Comparison of ENCODE assay signal across 13 mouse cellular contexts in the genomic region with DNA sequence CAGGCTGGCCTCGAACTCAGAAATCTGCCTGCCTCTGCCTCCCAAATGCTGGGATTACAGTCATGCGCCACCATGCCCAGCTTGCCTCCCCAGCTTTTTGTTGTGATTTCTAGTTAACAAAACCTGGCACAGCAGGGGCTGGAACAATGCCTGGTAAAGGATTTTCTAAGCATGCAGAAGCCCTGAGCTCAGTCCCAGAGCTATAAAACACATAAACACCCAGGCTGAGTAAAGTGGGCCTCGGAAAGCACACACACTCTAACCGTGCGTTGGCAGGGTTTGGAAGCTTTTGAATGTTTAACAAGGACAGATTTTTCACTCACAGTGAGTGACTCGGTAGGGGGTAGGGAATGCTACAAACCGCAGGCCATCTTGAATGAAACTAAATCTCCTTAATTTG. TPM values are rescaled to one million over a fixed set of nuclear protein-coding genes. Genes with fewer than 3 reads are reported as not detected.
A peak's percentile ranks its signal among the peaks of the same experiment; 100 is the strongest.
DNase-seq lines count a peak whose midpoint lies in the region; ATAC-seq lines count a peak whose summit lies in the region.
"Had no signal": no experiment of that assay in that cellular context is flagged by ENCODE, and none has a peak within 500 bp of the region (broad histone marks: within the 10 kb centered on the region; RNA-seq: fewer than 3 reads in every experiment).

No protein-coding gene starts in this region.

- no peak for ATAC-seq in midbrain, embryonic 14.5 days (ENCODE audit: low FRiP score, low TSS enrichment)
- ATAC-seq in midbrain, embryonic 11.5 days (ENCODE audit: low FRiP score) = no peak

- WGBS in midbrain, embryonic 14.5 days = 48% methylated on average over 7 of the region's 7 CpGs
- WGBS in midbrain, embryonic 11.5 days = 50% methylated on average over 7 of the region's 7 CpGs

- peak; percentile 32 to 67 for DNase-seq in cerebellum, postnatal 25 days
- DNase-seq in cerebellum, adult 9-11 months = no peak
- peak; percentile 11 for DNase-seq in midbrain, embryonic 14.5 days
- no peak for DNase-seq in midbrain, embryonic 11.5 days (ENCODE audit: low spot score, missing footprints)
- DNase-seq in brain, adult 2 months (ENCODE audit: low read depth, low spot score) = peak; percentile 72
- DNase-seq in left cerebral cortex, postnatal 14 days (ENCODE audit: low spot score in 2 of 2) = peak; percentile 23 to 39
- DNase-seq in heart, postnatal 25 days (ENCODE audit: low spot score) = no peak
- DNase-seq in adrenal gland, postnatal 14 days = no peak
- DNase-seq: adrenal gland, postnatal 10 days; lung, adult 2 months had no signal

- peaks cover 43% of the 10 kb centered on the region for H3K36me3 ChIP-seq in midbrain, embryonic 14.5 days (ENCODE audit: control insufficient read depth, insufficient read depth, low read length)
- peaks cover 10% of the 10 kb centered on the region; the same call in 1 of the 2 replicates for H3K36me3 ChIP-seq in midbrain, embryonic 11.5 days (ENCODE audit: control insufficient read depth, insufficient read depth, low read length)

- no peaks in the 10 kb centered on the region for H3K9me3 ChIP-seq in midbrain, embryonic 14.5 days (ENCODE audit: control insufficient read depth, low read length)
- H3K9me3 ChIP-seq in midbrain, embryonic 11.5 days (ENCODE audit: control insufficient read depth, low read length) = no peaks in the 10 kb centered on the region
- H3K9me3 ChIP-seq: heart, embryonic 13.5 days; hindbrain, embryonic 15.5 days; stomach, embryonic 15.5 days had no signal

- no peaks in the 10 kb centered on the region for H3K4me1 ChIP-seq in midbrain, embryonic 14.5 days (ENCODE audit: control insufficient read depth, insufficient read depth, low read length)
- no peaks in the 10 kb centered on the region for H3K4me1 ChIP-seq in midbrain, embryonic 11.5 days (ENCODE audit: control insufficient read depth, insufficient read depth, low read length)
- H3K4me1 ChIP-seq: heart, embryonic 13.5 days; hindbrain, embryonic 15.5 days; stomach, embryonic 15.5 days had no signal

- intact Hi-C loops in left cerebral cortex, postnatal 14 days (cut with DNase I) = no loop called here
- intact Hi-C loops in heart, postnatal 25 days (cut with DNase I) = no loop called here

- H3K27ac ChIP-seq in midbrain, embryonic 14.5 days (replicated peaks; ENCODE audit: low read depth, low read length) = no peak overlapping the region
- H3K27ac ChIP-seq in midbrain, embryonic 11.5 days (ENCODE audit: low read depth, low read length) = no peak overlapping the region
- H3K27ac ChIP-seq: heart, embryonic 13.5 days; hindbrain, embryonic 15.5 days; stomach, embryonic 15.5 days had no signal

- no peak overlapping the region for H3K4me3 ChIP-seq in midbrain, embryonic 14.5 days (replicated peaks; ENCODE audit: low read depth, low read length)
- no peak overlapping the region for H3K4me3 ChIP-seq in midbrain, embryonic 11.5 days (ENCODE audit: low read depth, low read length)
- H3K4me3 ChIP-seq: heart, embryonic 13.5 days; hindbrain, embryonic 15.5 days; stomach, embryonic 15.5 days had no signal

- H3K4me2 ChIP-seq in midbrain, embryonic 14.5 days (ENCODE audit: low read length) = no peak overlapping the region
- no peak overlapping the region for H3K4me2 ChIP-seq in midbrain, embryonic 11.5 days
- H3K4me2 ChIP-seq: heart, embryonic 13.5 days; hindbrain, embryonic 15.5 days; stomach, embryonic 15.5 days had no signal

- H3K27me3 ChIP-seq in midbrain, embryonic 14.5 days (ENCODE audit: control insufficient read depth, insufficient read depth, low read length) = no peaks in the 10 kb centered on the region
- H3K27me3 ChIP-seq in midbrain, embryonic 11.5 days (ENCODE audit: control insufficient read depth, insufficient read depth, low read length) = no peaks in the 10 kb centered on the region
- H3K27me3 ChIP-seq: heart, embryonic 13.5 days; hindbrain, embryonic 15.5 days; stomach, embryonic 15.5 days had no signal

- H3K9ac ChIP-seq in midbrain, embryonic 14.5 days (replicated peaks; ENCODE audit: low read length) = no peak overlapping the region
- H3K9ac ChIP-seq in midbrain, embryonic 11.5 days (ENCODE audit: low read length) = no peak overlapping the region
- H3K9ac ChIP-seq: heart, embryonic 13.5 days; hindbrain, embryonic 15.5 days; stomach, embryonic 15.5 days had no signal

RNA-seq across cellular contexts. Expression of gene Clcc1, which starts 7.7 kb away (rescaled TPM):
- 36.2 and 49.1 TPM in 2 replicates for polyA plus RNA-seq in midbrain, embryonic 14.5 days (2014; fragmentation: Nextera tagmentation; extraction: Ambion mirVana)
- 64.0 and 76.2 TPM in 2 replicates for polyA plus RNA-seq in midbrain, embryonic 11.5 days (2014; fragmentation: Nextera tagmentation; extraction: Ambion mirVana)
- total RNA-seq in left cerebral cortex, postnatal 14 days (2021) = 10 to 100 TPM; 23.4 to 23.5 TPM
- 10 to 100 TPM; 38.4 to 43.1 TPM for total RNA-seq in heart, postnatal 25 days (2021)
- 32.1 and 34.4 TPM in 2 replicates for total RNA-seq in adrenal gland, postnatal 14 days (2021)

RNA-seq across cellular contexts. Expression of gene Wdr47, which starts 55.0 kb away (rescaled TPM):
- polyA plus RNA-seq in midbrain, embryonic 14.5 days (2014; fragmentation: Nextera tagmentation; extraction: Ambion mirVana) = 83.3 and 123 TPM in 2 replicates
- 50.0 and 52.0 TPM in 2 replicates for polyA plus RNA-seq in midbrain, embryonic 11.5 days (2014; fragmentation: Nextera tagmentation; extraction: Ambion mirVana)
- total RNA-seq in left cerebral cortex, postnatal 14 days (2021) = 100 to 1,000 TPM; 131 to 147 TPM
- total RNA-seq in heart, postnatal 25 days (2021) = 1 to 10 TPM; 7.4 to 9.7 TPM
- 6.2 and 8.0 TPM in 2 replicates for total RNA-seq in adrenal gland, postnatal 14 days (2021)

Comparison
In these comparisons a context has a peak if more than half of its experiments do, and no peak if none do; other contexts are left out.
1. DNase-seq: peak in cerebellum, postnatal 25 days (2 of 2), midbrain, embryonic 14.5 days (single experiment), brain, adult 2 months (single experiment) and left cerebral cortex, postnatal 14 days (2 of 2); none in cerebellum, adult 9-11 months (single experiment), midbrain, embryonic 11.5 days (single experiment), heart, postnatal 25 days (single experiment) and adrenal gland, postnatal 14 days (single experiment).
2. RNA of gene Wdr47, which starts 55.0 kb away (total RNA-seq): 131 to 147 TPM in left cerebral cortex, postnatal 14 days; 7.4 to 9.7 TPM in heart, postnatal 25 days and 6.2 to 8.0 TPM in adrenal gland, postnatal 14 days; every median in the first group is over 10 times any median in the second.